Mouse (Mus musculus): ENCODE data around the gene Lats2.
"Not testable (repeated sequence)": the region's sequence is repeated elsewhere in the genome, so short reads cannot be mapped to it uniquely, and the experiment has no call there.

The Lats2 gene

GRCm38 (mm10) chr14:57695550-57695949, 62.6 kb downstream of the Lats2 start:
- no peak for DNase-seq (ENCODE audit: low spot score in 2 of 2)

GRCm38 (mm10) chr14:57694246-57694645, 63.9 kb downstream of the Lats2 start:
- no peak for DNase-seq (ENCODE audit: low spot score in 2 of 2)

- DNase-seq (ENCODE audit: low spot score in 2 of 2): no peak
These were observed 65.6 kb downstream of the Lats2 start for GRCm38 (mm10) chr14:57692517-57693130.

- DNase-seq (ENCODE audit: low spot score in 2 of 2): no peak
These were observed 66.9 kb downstream of the Lats2 start for GRCm38 (mm10) chr14:57691316-57691715.

GRCm38 (mm10) chr14:57690681-57691080, 67.5 kb downstream of the Lats2 start:
- no peak for DNase-seq (ENCODE audit: low spot score in 2 of 2)

GRCm38 (mm10) chr14:57688066-57688465, 70.1 kb downstream of the Lats2 start:
- not testable (repeated sequence) for DNase-seq (ENCODE audit: low spot score in 2 of 2)

- DNase-seq (ENCODE audit: low spot score in 2 of 2): no peak
These were observed 70.7 kb downstream of the Lats2 start for GRCm38 (mm10) chr14:57687441-57687840.

- DNase-seq (ENCODE audit: low spot score in 2 of 2): no peak
These were observed 71.5 kb downstream of the Lats2 start for GRCm38 (mm10) chr14:57686647-57687046.

- DNase-seq (ENCODE audit: low spot score in 2 of 2): peak in 1 of 2 experiments; percentile 45
These were observed 73.6 kb downstream of the Lats2 start for GRCm38 (mm10) chr14:57684579-57684978.

GRCm38 (mm10) chr14:57682751-57683150, 75.4 kb downstream of the Lats2 start:
- DNase-seq (ENCODE audit: low spot score in 2 of 2): no peak

GRCm38 (mm10) chr14:57679958-57680535, 78.1 kb downstream of the Lats2 start:
- DNase-seq (ENCODE audit: low spot score in 2 of 2): peak; percentile 62 to 67

GRCm38 (mm10) chr14:57679523-57679922, 78.7 kb downstream of the Lats2 start:
- no peak for DNase-seq (ENCODE audit: low spot score in 2 of 2)

GRCm38 (mm10) chr14:57675481-57675880, 82.7 kb downstream of the Lats2 start:
- DNase-seq (ENCODE audit: low spot score in 2 of 2): no peak

- no peak for DNase-seq (ENCODE audit: low spot score in 2 of 2)
These were observed 92.6 kb downstream of the Lats2 start for GRCm38 (mm10) chr14:57665628-57665950.

- DNase-seq (ENCODE audit: low spot score in 2 of 2): peak; percentile 62 to 80
These were observed 93.2 kb downstream of the Lats2 start, which contains the start of gene Xpo4 for GRCm38 (mm10) chr14:57664822-57665627. TSS of gene Xpo4 (minus strand) at chr14:57665430.

GRCm38 (mm10) chr14:57664311-57664821, 93.8 kb downstream of the Lats2 start:
- DNase-seq (ENCODE audit: low spot score in 2 of 2): no peak

- DNase-seq (ENCODE audit: low spot score in 2 of 2): no peak
These were observed 94.6 kb downstream of the Lats2 start for GRCm38 (mm10) chr14:57663630-57664029.

- DNase-seq (ENCODE audit: low spot score in 2 of 2): no peak
These were observed 99.9 kb downstream of the Lats2 start for GRCm38 (mm10) chr14:57658301-57658700.

GRCm38 (mm10) chr14:57657500-57657899, 100.7 kb downstream of the Lats2 start:
- no peak for DNase-seq (ENCODE audit: low spot score in 2 of 2)

- not testable (repeated sequence) for DNase-seq (ENCODE audit: low spot score in 2 of 2)
These were observed 101.7 kb downstream of the Lats2 start for GRCm38 (mm10) chr14:57656519-57656918.

GRCm38 (mm10) chr14:57649501-57649900, 108.7 kb downstream of the Lats2 start:
- DNase-seq (ENCODE audit: low spot score in 2 of 2): no peak

- DNase-seq (ENCODE audit: low spot score in 2 of 2): no peak
These were observed 112.0 kb downstream of the Lats2 start for GRCm38 (mm10) chr14:57646155-57646554.
